Mouse (Mus musculus): ENCODE measurements around the gene Snx10.
"Not testable (repeated sequence)": the region's sequence is repeated elsewhere in the genome, so short reads cannot be mapped to it uniquely, and the experiment has no call there.

Gene Snx10

DNA sequence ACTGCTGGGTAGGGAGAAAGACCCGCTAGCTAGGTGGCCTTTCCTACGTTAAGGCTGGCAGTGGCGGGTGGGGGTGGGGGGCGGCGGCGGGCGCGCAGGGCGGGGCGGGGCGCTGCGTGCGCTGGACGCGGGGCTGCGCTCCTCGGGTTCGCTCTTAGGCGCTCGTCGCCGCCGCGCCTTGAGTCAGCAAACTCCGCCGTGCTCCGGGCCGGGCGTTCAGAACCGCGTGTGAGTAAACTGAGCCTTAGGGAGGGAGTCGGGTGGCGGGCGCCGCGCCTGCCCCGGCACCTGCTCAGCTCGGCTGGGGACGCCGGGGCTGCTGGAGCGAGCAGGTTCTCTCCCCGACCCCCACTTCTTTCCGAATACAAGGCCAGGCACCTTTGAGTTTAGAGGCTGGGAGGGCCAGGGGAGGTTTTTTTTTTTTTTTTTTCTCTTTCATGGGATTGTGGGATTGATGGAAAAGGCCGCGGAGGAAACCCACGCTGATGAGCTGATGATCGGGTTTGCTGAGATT, at the start of gene Snx10:
Gene Snx10, plus strand, starts transcription at position 95 of the 514 bp plus-strand sequence.
- peak; percentile 64 for DNase-seq (ENCODE audit: low read depth, low spot score)

DNA sequence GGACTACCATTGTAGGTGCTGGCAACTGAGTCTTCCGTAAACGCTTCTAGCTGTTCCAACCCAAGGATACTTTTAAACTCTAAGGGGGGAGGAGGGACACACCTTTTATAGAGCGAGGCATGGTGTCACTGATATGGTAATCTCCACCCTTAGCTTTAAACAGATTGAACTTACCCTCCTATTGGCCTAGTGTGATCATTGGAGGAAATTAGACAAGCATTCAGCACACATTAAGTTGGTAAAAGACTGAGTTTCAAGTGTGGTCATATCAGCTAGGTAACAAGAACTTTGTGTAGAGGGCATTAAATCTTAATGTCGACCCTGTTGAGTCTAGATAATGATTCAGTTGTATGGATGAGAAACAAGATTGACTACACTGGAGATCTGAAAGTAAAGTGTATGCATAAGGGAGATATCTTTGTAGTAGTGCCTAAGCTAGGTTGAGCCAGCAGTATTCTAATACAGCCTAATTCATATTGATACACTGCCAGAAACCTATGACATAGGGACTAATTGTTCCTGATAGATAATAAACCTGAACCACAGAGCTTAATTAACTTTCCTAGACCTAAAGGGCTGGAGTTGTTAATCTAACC, 44.5 kb upstream of the Snx10 start:
- no peak for DNase-seq (ENCODE audit: low read depth, low spot score)

DNA sequence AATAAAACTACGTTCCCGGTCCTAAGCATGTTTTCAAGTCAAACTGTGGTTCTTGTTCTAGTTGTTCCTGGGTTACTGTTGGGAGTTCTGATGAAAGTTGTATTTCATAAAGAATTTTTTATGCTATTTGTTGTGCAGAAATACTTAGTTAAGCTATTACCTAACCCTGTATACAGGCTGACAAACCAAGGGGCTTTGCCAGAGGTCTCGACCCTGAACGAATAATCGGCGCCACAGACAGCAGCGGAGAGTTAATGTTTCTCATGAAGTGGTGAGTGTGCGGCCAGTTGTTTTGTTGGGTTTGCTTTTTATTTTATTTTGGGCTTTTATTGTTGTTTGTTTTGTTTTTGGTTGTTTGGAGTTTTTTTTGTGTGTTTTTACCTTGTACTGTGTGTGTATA, 42.2 kb upstream of the Snx10 start:
- DNase-seq (ENCODE audit: low read depth, low spot score) = no peak

- no peak for DNase-seq (ENCODE audit: low read depth, low spot score)
These were observed 39.8 kb upstream of the Snx10 start for GRCm38 (mm10) chr6:51483861-51484260.

GRCm38 (mm10) chr6:51484556-51484955, 39.1 kb upstream of the Snx10 start:
- not testable (repeated sequence) for DNase-seq (ENCODE audit: low read depth, low spot score)

DNA sequence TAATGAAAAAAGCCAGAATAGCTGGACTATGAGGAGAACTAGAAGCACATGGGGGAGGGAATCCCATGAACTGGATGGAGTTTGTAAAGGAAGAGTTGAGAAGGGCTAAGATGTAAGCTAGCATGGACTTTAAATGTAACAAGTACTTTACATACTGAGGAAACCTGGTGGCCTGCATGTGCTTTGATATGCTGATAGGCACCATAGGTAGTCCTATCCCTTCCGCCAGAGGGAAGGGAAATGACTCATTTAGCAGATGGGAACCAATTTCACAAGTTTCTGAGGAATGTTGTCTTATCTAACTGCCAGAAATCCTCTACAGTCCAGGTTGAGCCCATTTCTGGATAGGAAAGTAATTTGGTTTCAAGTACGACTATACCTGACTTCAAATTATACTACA, 38.1 kb upstream of the Snx10 start:
- DNase-seq (ENCODE audit: low read depth, low spot score) = peak; percentile 86

DNA sequence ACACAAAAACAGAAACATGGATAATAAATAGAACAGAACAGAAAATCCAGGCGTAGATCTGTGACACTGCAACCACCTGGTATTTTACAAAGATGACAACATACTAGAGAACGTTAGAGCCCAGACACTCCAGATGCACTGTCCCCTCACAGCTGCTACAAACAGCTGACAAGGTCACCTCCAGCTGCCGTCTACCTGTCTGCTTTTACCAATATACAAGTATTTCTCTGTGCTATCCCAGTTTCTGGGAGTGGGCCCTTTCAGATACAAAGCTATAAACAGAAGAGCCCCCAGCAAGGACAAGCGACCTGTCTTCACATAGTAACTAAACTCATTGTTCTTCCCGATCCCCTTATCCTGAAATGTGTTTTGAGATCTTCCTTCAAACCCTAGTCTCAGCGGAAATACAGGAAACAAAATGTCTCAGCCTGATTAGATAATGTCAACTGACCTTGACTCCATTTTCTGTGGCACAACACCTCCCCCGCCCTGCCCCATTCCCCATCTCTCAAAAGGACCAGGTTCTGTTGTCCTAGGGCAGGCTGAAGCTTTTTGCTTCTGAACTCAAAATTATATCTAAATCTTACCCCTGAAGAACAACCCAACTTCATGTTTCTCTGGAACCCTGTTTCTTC, 37.5 kb upstream of the Snx10 start:
- peak; percentile 25 for DNase-seq (ENCODE audit: low read depth, low spot score)

DNA sequence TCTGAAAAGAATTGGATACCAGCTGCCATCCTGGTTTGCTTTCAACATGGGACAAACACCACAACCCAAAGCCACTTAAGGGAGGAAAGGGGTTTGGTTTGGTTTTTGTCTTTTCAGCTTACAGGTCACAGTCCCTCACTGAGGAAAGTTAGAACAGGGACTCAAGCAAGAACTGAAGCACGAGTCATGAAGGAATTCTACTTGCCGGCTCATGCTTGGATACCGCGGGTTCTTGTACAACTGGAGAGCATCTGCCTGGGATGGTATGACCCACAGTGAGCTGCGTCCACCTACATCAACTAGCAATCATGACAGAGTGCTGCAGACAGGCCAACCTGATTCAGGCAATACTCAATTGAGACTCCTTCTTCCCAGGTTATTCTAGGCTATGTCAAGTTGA, 37.0 kb upstream of the Snx10 start:
- no peak for DNase-seq (ENCODE audit: low read depth, low spot score)

- no peak for DNase-seq (ENCODE audit: low read depth, low spot score)
These were observed 33.9 kb upstream of the Snx10 start for GRCm38 (mm10) chr6:51489787-51490186.

DNA sequence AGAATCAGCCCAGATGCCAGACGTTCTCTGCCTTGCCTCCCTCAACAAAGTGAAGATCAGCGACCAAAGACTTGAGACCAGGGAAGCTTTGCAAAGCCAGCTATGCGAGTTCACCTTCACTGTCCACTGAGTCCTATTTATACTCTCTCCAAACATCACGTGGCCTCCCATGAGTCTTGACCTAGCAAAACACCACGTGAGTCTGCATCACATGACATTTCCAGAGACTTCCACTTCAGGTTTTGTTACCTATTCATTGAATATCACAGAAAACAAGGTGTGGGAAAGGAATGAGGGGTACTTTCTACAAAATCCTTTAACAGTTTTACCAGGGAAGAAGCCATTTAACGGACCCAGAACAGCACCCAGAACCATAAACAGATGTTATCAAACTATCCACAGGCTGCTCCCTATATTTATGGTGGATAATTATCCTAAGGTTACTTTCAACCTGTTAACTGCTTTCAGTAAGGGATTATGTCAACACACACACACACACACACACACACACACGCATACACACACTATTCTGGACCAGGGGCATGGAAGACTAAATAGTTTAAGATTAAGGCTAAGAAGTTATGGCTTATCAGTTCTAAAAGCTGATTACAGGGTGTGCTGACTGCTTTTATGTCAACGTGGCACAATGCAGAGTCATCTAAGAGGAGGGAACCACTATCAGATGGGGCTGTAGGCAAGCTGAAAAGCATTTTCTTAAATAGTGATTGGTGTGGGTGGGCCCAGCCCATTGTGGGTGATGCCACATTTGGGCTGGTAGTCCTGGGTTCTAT, 26.2 kb upstream of the Snx10 start:
- DNase-seq (ENCODE audit: low read depth, low spot score) = no peak

- no peak for DNase-seq (ENCODE audit: low read depth, low spot score)
These were observed 18.0 kb upstream of the Snx10 start for GRCm38 (mm10) chr6:51505671-51506070.

GRCm38 (mm10) chr6:51507556-51507955, 16.1 kb upstream of the Snx10 start:
- peak; percentile 76 for DNase-seq (ENCODE audit: low read depth, low spot score)

DNA sequence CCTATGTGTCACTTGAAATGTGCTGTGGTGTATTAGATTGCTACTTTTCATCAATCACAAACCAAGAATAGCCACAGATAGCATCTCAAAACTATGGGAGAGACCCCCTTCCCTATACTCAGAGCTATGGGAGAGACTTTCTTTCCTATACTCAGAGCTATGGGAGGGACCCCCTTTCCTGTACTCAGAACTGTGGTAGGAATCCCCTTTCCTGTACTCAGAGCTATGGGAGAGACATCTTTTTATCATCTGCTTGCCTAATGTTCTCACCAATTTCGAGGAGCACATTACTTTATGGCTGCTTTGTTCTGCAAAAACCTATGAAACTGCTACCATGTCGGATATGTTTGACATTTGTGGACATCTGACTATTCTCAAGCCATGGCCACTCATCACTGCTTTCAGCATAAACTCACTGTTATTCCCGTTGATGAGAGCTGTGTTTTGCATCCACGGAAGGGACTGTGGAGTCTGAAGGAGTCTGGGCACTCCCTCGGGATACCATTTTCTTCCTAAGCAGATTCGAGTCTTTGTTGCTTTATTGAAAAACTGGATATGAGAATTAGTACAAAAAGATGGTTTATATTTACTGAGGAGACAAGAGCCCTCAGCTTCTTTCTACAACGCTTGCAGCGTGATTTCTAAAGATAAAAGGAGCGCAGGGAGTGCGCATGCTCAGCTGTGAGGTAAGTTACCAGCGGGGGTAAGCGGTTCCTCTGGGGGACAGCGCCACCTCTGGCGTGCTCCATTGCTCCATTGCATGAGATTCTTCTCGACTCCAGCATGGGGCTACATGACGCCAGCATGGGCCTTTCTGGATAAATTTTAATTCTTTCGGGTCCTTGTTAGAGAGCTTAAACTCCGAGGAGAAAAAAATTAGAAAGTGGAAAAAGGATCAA, 14.7 kb upstream of the Snx10 start:
- peak; percentile 90 for DNase-seq (ENCODE audit: low read depth, low spot score)

DNA sequence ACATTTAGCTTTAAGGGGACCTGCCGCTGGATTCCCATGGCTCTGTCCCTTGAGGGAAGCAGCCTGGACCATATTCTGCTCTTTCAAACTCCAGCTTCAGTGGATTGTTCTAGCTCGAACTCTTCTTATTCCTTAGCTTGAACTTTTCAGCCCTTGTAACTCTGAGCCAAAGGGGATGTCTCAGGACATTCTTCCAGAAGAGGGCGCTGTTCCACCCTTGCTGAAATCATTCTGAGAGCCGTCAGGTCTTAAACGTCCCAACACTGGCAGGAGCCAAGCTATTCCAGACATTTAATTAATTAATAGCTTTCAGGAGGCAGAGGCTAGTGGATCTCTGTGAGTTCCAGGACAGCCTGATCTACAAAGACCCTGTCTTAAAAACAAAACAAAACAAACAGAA, 13.6 kb upstream of the Snx10 start:
- DNase-seq (ENCODE audit: low read depth, low spot score) = peak; percentile 88

DNA sequence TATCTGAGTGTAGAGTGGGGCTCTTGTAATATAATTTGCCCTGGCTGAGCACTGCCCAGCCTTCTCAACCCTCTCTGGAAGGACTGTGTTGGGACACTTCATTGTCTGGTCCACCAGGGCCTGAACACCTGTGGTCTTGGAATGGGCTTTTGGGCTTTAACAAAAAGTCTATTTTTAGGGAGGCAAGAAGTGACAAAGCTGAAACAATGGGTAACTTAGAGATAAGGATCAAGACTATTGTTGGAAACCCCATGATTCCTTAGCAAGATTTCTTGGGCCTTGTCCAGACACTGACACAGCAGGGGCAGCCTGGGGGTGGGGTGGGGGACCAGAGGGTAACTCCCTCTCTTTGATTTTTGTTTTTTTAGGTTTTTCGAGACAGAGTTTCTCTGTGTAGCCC, 12.8 kb upstream of the Snx10 start:
- DNase-seq (ENCODE audit: low read depth, low spot score) = peak; percentile 75

- DNase-seq (ENCODE audit: low read depth, low spot score) = no peak
These were observed 10.0 kb upstream of the Snx10 start for GRCm38 (mm10) chr6:51513745-51514144.

GRCm38 (mm10) chr6:51514860-51515259, 8.8 kb upstream of the Snx10 start:
- DNase-seq (ENCODE audit: low read depth, low spot score) = peak; percentile 85

DNA sequence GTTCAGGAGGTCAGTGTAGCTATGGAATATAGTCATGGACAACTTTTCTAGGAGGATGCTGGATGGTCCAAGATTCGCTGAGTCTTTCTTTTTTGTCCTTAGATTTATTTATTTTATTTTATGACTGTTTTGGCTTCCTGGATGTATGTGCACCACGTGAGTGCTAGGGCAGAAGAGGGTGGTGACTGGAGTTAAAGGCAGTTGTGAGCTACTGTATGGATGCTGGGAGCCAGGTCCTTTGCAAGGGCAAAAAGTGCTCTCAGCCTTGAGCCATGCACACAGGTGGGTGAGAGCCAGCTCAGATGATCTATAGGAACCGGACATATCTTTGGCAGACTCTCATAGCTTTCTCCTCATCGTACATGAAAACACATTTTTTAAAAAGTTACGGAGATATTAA, 391 bp upstream of the Snx10 start:
- no peak for DNase-seq (ENCODE audit: low read depth, low spot score)

- peak; percentile 96 for DNase-seq (ENCODE audit: low read depth, low spot score)
These were observed 725 bp downstream of the Snx10 start for GRCm38 (mm10) chr6:51524321-51524931.

DNA sequence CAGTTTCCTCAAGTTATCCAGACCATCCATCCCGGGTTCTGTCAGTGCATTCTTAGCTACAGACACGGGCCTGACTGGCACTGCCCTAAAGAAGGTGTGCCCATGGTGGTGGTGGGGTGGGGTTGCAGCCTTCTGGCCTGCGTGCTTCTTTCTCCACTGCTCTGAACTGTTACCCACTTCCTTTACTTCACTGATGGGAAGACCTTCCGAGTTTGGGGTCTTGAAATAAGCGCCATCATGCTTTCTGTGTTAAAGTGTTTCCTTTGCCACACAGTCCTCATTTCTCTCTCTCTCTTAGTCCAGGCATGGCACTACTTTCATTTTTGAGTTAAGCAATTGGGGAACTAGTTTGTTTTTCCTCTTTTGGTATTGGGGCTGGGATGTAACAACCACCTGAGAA, 1.3 kb downstream of the Snx10 start:
- DNase-seq (ENCODE audit: low read depth, low spot score) = no peak

- DNase-seq (ENCODE audit: low read depth, low spot score) = peak; percentile 49
These were observed 5.8 kb downstream of the Snx10 start for GRCm38 (mm10) chr6:51529457-51529856.
